Mouse (Mus musculus) heart, embryonic 12.5 days (tissue): ENCODE data around the gene Pcbp4. TPM values are rescaled to one million over a fixed set of nuclear protein-coding genes. Genes with fewer than 3 reads are reported as not detected.
A peak's percentile ranks its signal among the peaks of the same experiment; 100 is the strongest.

Source experiments
- ATAC-seq: fragments of 200-750 bp; cut with Nextera tagmentation; 2 replicates; pipeline ENCODE4 v1.8.0; 2017; ENCODE audit warnings: moderate TSS enrichment, moderate library complexity; ENCODE audit not compliant: insufficient number of reproducible peaks, low FRiP score
- H3K27ac ChIP-seq: fragments of 300-500 bp; sonication (generic); 2 replicates; pipeline ENCODE4 v1.5.1; 2016; ENCODE audit warnings: mild to moderate bottlenecking, moderate library complexity; ENCODE audit not compliant: poor library complexity, severe bottlenecking
- H3K27me3 ChIP-seq: fragments of 300-500 bp; sonication (generic); replicated peaks from 2 replicates; pipeline ENCODE4 v1.6.1; 2016; ENCODE audit warnings: mild to moderate bottlenecking, moderate library complexity
- H3K36me3 ChIP-seq: fragments of 300-500 bp; sonication (generic); 2 replicates; pipeline ENCODE4 v1.6.1; 2016; ENCODE audit warnings: mild to moderate bottlenecking, moderate library complexity
- H3K4me1 ChIP-seq: fragments of 300-500 bp; sonication (generic); replicated peaks from 2 replicates; pipeline ENCODE4 v1.6.1; 2016; ENCODE audit warnings: mild to moderate bottlenecking
- H3K4me2 ChIP-seq: fragments of 300-500 bp; sonication (generic); 2 replicates; pipeline ENCODE4 v1.6.1; 2016; ENCODE audit warnings: mild to moderate bottlenecking, moderate library complexity
- H3K4me3 ChIP-seq: fragments of 300-500 bp; sonication (generic); 2 replicates; pipeline ENCODE4 v1.5.1; 2016; ENCODE audit warnings: mild to moderate bottlenecking
- H3K9ac ChIP-seq: fragments of 300-500 bp; sonication (generic); 2 replicates; pipeline ENCODE4 v1.6.1; 2016; ENCODE audit warnings: mild to moderate bottlenecking, moderate library complexity
- H3K9me3 ChIP-seq: fragments of 300-500 bp; sonication (generic); replicated peaks from 2 replicates; pipeline ENCODE4 v1.6.1; 2016; ENCODE audit warnings: mild to moderate bottlenecking, moderate library complexity
- WGBS: fragments of 180-500 bp; shearing (Covaris S2); methylation state at CpG from one replicate; pipeline ENCODE4 v1.1.7; 2016; 5-methylcytosine and 5-hydroxymethylcytosine counted together
- polyA plus RNA-seq: library from polyadenylated mRNA; unstranded; fragments of >200 nt; fragmentation: Nextera tagmentation; extraction: Ambion mirVana; gene quantifications from 2 replicates; pipeline ENCODE4 v1.2.1, GENCODE M21; 2016

The Pcbp4 gene
- polyA plus RNA-seq, 1 experiment from 2014 or later = 96.9 TPM

GRCm38 (mm10) chr9:106473081-106473752 is 20.1 kb downstream of the Pcbp4 start:
- Histone ChIP-seq H3K36me3 (no peaks in the 10 kb centered on the region), H3K4me1 (peaks cover 46% of the 10 kb centered on the region), H3K4me2 (no peak overlapping the region), H3K9me3 (no peaks in the 10 kb centered on the region), H3K4me3 (no peak overlapping the region), H3K9ac (0 out of 2 replicates have a peak overlapping the region, but pooled peaks have one; percentile 34), H3K27me3 (no peaks in the 10 kb centered on the region), H3K27ac (no peak overlapping the region)
- 83% methylated on average over 16 of the region's 16 CpGs for whole genome bisulfite sequencing
- ATAC-seq = no peak

- Histone ChIP-seq H3K4me1 (peaks cover 48% of the 10 kb centered on the region), H3K4me3 (no peak overlapping the region), H3K9ac (no peak overlapping the region), H3K27me3 (no peaks in the 10 kb centered on the region), H3K9me3 (no peaks in the 10 kb centered on the region), H3K36me3 (no peaks in the 10 kb centered on the region), H3K4me2 (no peak overlapping the region), H3K27ac (no peak overlapping the region)
- no peak for ATAC-seq
- 74% methylated on average over 5 of the region's 5 CpGs for WGBS
These were observed 20.6 kb downstream of the Pcbp4 start for GRCm38 (mm10) chr9:106473753-106474105.

- no peaks in the 10 kb centered on the region for H3K36me3 ChIP-seq
- no peak overlapping the region for H3K4me3 ChIP-seq
- peaks cover 48% of the 10 kb centered on the region for H3K4me1 ChIP-seq
- 0 out of 2 replicates have a peak, but pooled peaks have one; percentile 0 for ATAC-seq
- no peaks in the 10 kb centered on the region for H3K27me3 ChIP-seq
- H3K4me2 ChIP-seq = peak overlapping the region; percentile 1; the same call in 1 of the 2 replicates
- H3K9ac ChIP-seq = peak overlapping the region; percentile 44
- no peaks in the 10 kb centered on the region for H3K9me3 ChIP-seq
- H3K27ac ChIP-seq = no peak overlapping the region
- under 1% methylated on average over 6 of the region's 6 CpGs for WGBS
These were observed 21.4 kb downstream of the Pcbp4 start for GRCm38 (mm10) chr9:106474456-106474855.

GRCm38 (mm10) chr9:106475046-106475445 is 22.0 kb downstream of the Pcbp4 start:
- no peaks in the 10 kb centered on the region for H3K36me3 ChIP-seq
- peak overlapping the region; percentile 44 for H3K9ac ChIP-seq
- no peaks in the 10 kb centered on the region for H3K27me3 ChIP-seq
- WGBS = 68% methylated on average over 7 of the region's 7 CpGs
- no peaks in the 10 kb centered on the region for H3K9me3 ChIP-seq
- peaks cover 48% of the 10 kb centered on the region for H3K4me1 ChIP-seq
- no peak overlapping the region for H3K4me3 ChIP-seq
- no peak overlapping the region for H3K4me2 ChIP-seq
- no peak overlapping the region for H3K27ac ChIP-seq
- no peak for ATAC-seq

- Histone ChIP-seq H3K9me3 (no peaks in the 10 kb centered on the region), H3K4me3 (peak within 1 kb of the TSS; percentile 77), H3K4me2 (peak within 1 kb of the TSS; percentile 93), H3K27ac (no peak within 1 kb of the TSS), H3K36me3 (peaks cover 5% of the 10 kb centered on the region; the same call in 1 of the 2 replicates), H3K4me1 (peaks cover 48% of the 10 kb centered on the region), H3K27me3 (no peaks in the 10 kb centered on the region), H3K9ac (peak within 1 kb of the TSS; percentile 50)
- no peak for ATAC-seq
- 81% methylated on average over 10 of the region's 10 CpGs for WGBS
These were observed 22.5 kb downstream of the Pcbp4 start, which contains the start of gene Rrp9 for GRCm38 (mm10) chr9:106475663-106476001. Gene Rrp9, plus strand, starts transcription at chr9:106475963.

- Histone ChIP-seq H3K36me3 (peaks cover 11% of the 10 kb centered on the region), H3K27me3 (no peaks in the 10 kb centered on the region), H3K4me2 (peak overlapping the region; percentile 93), H3K9me3 (no peaks in the 10 kb centered on the region), H3K9ac (peak overlapping the region; percentile 50; the same call in 1 of the 2 replicates), H3K27ac (no peak overlapping the region), H3K4me1 (peaks cover 48% of the 10 kb centered on the region), H3K4me3 (peak overlapping the region; percentile 77)
- WGBS = 28% methylated on average over 16 of the region's 16 CpGs
- peak; percentile 12 for ATAC-seq
These were observed 23.2 kb downstream of the Pcbp4 start for GRCm38 (mm10) chr9:106476002-106476923.

- H3K4me1 ChIP-seq = peaks cover 42% of the 10 kb centered on the region
These were observed 23.9 kb downstream of the Pcbp4 start, which contains the start of gene Parp3 for GRCm38 (mm10) chr9:106476924-106477484. Gene Parp3, minus strand, starts transcription at chr9:106476949.

GRCm38 (mm10) chr9:106477649-106478048 is 24.6 kb downstream of the Pcbp4 start:
- Histone ChIP-seq H3K4me2 (peak overlapping the region; percentile 93), H3K4me1 (peaks cover 36% of the 10 kb centered on the region), H3K36me3 (peaks cover 24% of the 10 kb centered on the region), H3K9ac (peak overlapping the region; percentile 77), H3K9me3 (no peaks in the 10 kb centered on the region), H3K27ac (0 out of 2 replicates have a peak overlapping the region, but pooled peaks have one; percentile 6), H3K4me3 (peak overlapping the region; percentile 77), H3K27me3 (no peaks in the 10 kb centered on the region)
- under 1% methylated on average over 16 of the region's 16 CpGs for WGBS
- no peak for ATAC-seq

More at GRCm38 (mm10) chr9:106476924-106477484, 23.9 kb downstream of the Pcbp4 start, which contains the start of gene Parp3:
- no peaks in the 10 kb centered on the region for H3K27me3 ChIP-seq
- H3K9me3 ChIP-seq = no peaks in the 10 kb centered on the region
- H3K36me3 ChIP-seq = peaks cover 18% of the 10 kb centered on the region
- peak within 1 kb of the TSS; percentile 77 for H3K9ac ChIP-seq
- 0% methylated on average over 41 of the region's 41 CpGs for WGBS
- ATAC-seq = peak; percentile 97
- 0 out of 2 replicates have a peak within 1 kb of the TSS, but pooled peaks have one; percentile 6 for H3K27ac ChIP-seq
- peak within 1 kb of the TSS; percentile 77 for H3K4me3 ChIP-seq
- peak within 1 kb of the TSS; percentile 93 for H3K4me2 ChIP-seq

- peak overlapping the region; percentile 93 for H3K4me2 ChIP-seq
- peak overlapping the region; percentile 77 for H3K9ac ChIP-seq
- ATAC-seq = no peak
- H3K27me3 ChIP-seq = no peaks in the 10 kb centered on the region
- peak overlapping the region; percentile 77 for H3K4me3 ChIP-seq
- H3K4me1 ChIP-seq = peaks cover 35% of the 10 kb centered on the region
- peaks cover 29% of the 10 kb centered on the region for H3K36me3 ChIP-seq
- H3K27ac ChIP-seq = no peak overlapping the region
- WGBS = 76% methylated on average over 9 of the region's 9 CpGs
- H3K9me3 ChIP-seq = no peaks in the 10 kb centered on the region
These were observed 25.0 kb downstream of the Pcbp4 start for GRCm38 (mm10) chr9:106478101-106478500.

- no peak overlapping the region for H3K4me3 ChIP-seq
These were observed 27.4 kb downstream of the Pcbp4 start for GRCm38 (mm10) chr9:106480541-106480940.

More at GRCm38 (mm10) chr9:106480541-106480940, 27.4 kb downstream of the Pcbp4 start:
- WGBS = 90% methylated on average over 7 of the region's 7 CpGs
- Histone ChIP-seq H3K36me3 (peaks cover 53% of the 10 kb centered on the region), H3K9me3 (no peaks in the 10 kb centered on the region), H3K27ac (no peak overlapping the region), H3K4me2 (no peak overlapping the region), H3K27me3 (no peaks in the 10 kb centered on the region), H3K9ac (no peak overlapping the region), H3K4me1 (peaks cover 20% of the 10 kb centered on the region)
- no peak for ATAC-seq
